Mouse (Mus musculus) heart, embryonic 14.5 days (tissue): Measurements from ENCODE around the gene Rln3. TPM values are rescaled to one million over a fixed set of nuclear protein-coding genes. Genes with fewer than 3 reads are reported as not detected.
"Not testable (repeated sequence)": the region's sequence is repeated elsewhere in the genome, so short reads cannot be mapped to it uniquely, and the experiment has no call there.

ENCODE experiments used
- ATAC-seq: fragments of 200-750 bp; cut with Nextera tagmentation; 2 replicates; pipeline ENCODE4 v1.8.0; 2017; ENCODE audit warnings: low read depth, moderate TSS enrichment; ENCODE audit not compliant: insufficient number of reproducible peaks, insufficient read depth, low FRiP score
- H3K27ac ChIP-seq, 2 experiments: fragments of 200-500 bp in 1 of 2; fragments of 300-500 bp in 1 of 2; sonication (generic) in 1 of 2; replicated peaks in 1 of 2; 2 replicates each; pipeline ENCODE4 v1.5.1; 2012 to 2014; ENCODE audit warnings: low read depth in 2 of 2, low read length in 2 of 2, control low read depth in 1 of 2, mild to moderate bottlenecking in 1 of 2, mixed read lengths in 1 of 2; ENCODE audit not compliant: control insufficient read depth in 1 of 2, insufficient read depth in 1 of 2
- H3K27me3 ChIP-seq: fragments of 300-500 bp; sonication (generic); 2 replicates; pipeline ENCODE4 v1.6.1; 2014; ENCODE audit warnings: mild to moderate bottlenecking, low read length, control low read depth; ENCODE audit not compliant: control insufficient read depth, insufficient read depth
- H3K36me3 ChIP-seq: fragments of 300-500 bp; sonication (generic); 2 replicates; pipeline ENCODE4 v1.6.1; 2014; ENCODE audit warnings: mild to moderate bottlenecking, control low read depth, low read length, mixed read lengths; ENCODE audit not compliant: control insufficient read depth, insufficient read depth
- H3K4me1 ChIP-seq, 2 experiments: fragments of 200-500 bp in 1 of 2; fragments of 300-500 bp in 1 of 2; sonication (generic) in 1 of 2; 2 replicates each; pipeline ENCODE4 v1.6.1; 2012 to 2014; ENCODE audit warnings: low read length in 2 of 2, control low read depth in 1 of 2, mixed read lengths in 1 of 2; ENCODE audit not compliant: control insufficient read depth in 2 of 2, insufficient read depth in 2 of 2
- H3K4me2 ChIP-seq: fragments of 300-500 bp; sonication (generic); 2 replicates; pipeline ENCODE4 v1.6.1; 2014; ENCODE audit warnings: mild to moderate bottlenecking, low read length
- H3K4me3 ChIP-seq, 2 experiments: fragments of 200-500 bp in 1 of 2; fragments of 300-500 bp in 1 of 2; sonication (generic) in 1 of 2; 2 replicates each; pipeline ENCODE4 v1.5.1; 2012 to 2014; ENCODE audit warnings: low read length in 2 of 2, mild to moderate bottlenecking in 2 of 2, control low read depth in 1 of 2, low read depth in 1 of 2, moderate library complexity in 1 of 2; ENCODE audit not compliant: control insufficient read depth in 1 of 2, insufficient read depth in 1 of 2
- H3K9ac ChIP-seq: fragments of 300-500 bp; sonication (generic); 2 replicates; pipeline ENCODE4 v1.6.1; 2014; ENCODE audit warnings: mild to moderate bottlenecking, low read length
- H3K9me3 ChIP-seq: fragments of 300-500 bp; sonication (generic); 2 replicates; pipeline ENCODE4 v1.6.1; 2016; ENCODE audit warnings: low read length, control low read depth; ENCODE audit not compliant: control insufficient read depth
- WGBS: fragments of 180-500 bp; shearing (Covaris S2); extraction: QIAGEN DNeasy Blood & Tissue Kit; methylation state at CpG from one replicate; pipeline ENCODE4 v1.1.7; 2014; 5-methylcytosine and 5-hydroxymethylcytosine counted together
- polyA plus RNA-seq: library from polyadenylated mRNA; unstranded; fragments of >200 nt; fragmentation: Nextera tagmentation; extraction: Ambion mirVana; gene quantifications from 2 replicates; pipeline ENCODE4 v1.2.1, GENCODE M21; 2014

The Rln3 gene
- polyA plus RNA-seq, 1 experiment from 2014 or later = not detected

DNA sequence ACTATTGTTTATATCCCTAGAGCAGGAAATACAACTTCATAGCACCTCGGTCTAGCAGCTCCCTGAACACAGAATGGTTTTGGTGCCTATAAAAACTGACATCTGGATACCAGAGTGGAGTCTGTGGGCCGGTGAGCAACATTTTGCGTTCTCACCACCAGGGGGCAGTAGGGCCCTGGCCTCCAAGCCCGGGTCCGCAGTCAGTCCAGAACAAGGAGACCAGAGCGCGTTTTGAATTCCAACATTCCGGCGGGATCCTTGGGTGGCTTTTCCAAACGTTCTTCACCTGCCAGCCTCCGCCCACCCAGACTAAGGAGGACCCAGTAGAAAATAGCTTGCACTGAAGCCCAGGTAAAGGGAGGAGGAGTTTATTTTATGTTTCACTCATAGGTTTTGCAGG, 34.9 kb downstream of the Rln3 start:
- H3K9ac ChIP-seq = no peak overlapping the region
- peaks cover 5 to 26% of the 10 kb centered on the region in 2 experiments; a peak in 3 of 4 replicates for H3K4me1 ChIP-seq
- H3K36me3 ChIP-seq = no peaks in the 10 kb centered on the region
- no peak overlapping the region for H3K4me2 ChIP-seq
- H3K9me3 ChIP-seq = no peaks in the 10 kb centered on the region
- no peak for ATAC-seq
- H3K27me3 ChIP-seq = peaks cover 35% of the 10 kb centered on the region
- H3K4me3 ChIP-seq = no peak overlapping the region
- 1% methylated on average over 11 of the region's 11 CpGs for WGBS
- H3K27ac ChIP-seq = no peak overlapping the region

DNA sequence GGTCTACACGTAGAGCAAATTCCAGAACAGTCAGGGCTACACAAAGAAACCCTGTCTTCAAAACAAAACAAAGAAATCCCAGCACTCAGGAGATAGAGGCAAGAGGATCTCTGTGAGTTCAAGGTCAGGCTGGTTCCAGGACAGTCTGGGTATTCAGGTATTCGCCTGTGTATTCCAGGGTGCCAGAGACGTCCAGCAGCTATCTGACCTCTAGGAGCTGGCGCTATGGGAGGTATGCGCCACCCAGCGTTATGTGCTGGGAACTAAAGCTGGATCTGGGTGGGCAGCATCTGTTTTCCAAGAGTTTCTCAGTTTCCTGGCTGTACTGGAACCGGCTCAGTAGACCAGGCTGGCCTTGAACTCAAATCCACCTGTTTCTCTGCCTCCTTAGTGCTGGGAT, 36.4 kb downstream of the Rln3 start:
- Histone ChIP-seq H3K27me3 (peaks cover 33% of the 10 kb centered on the region), H3K4me1 (peaks cover 8 to 35% of the 10 kb centered on the region in 2 experiments), H3K4me2 (no peak overlapping the region), H3K4me3 (no peak overlapping the region), H3K9me3 (no peaks in the 10 kb centered on the region), H3K27ac (no peak overlapping the region), H3K9ac (no peak overlapping the region), H3K36me3 (no peaks in the 10 kb centered on the region)
- no peak for ATAC-seq
- WGBS = 29% methylated on average over 7 of the region's 7 CpGs

- H3K9me3 ChIP-seq, H3K4me3 ChIP-seq, H3K4me2 ChIP-seq, ATAC-seq, H3K9ac ChIP-seq, H3K27me3 ChIP-seq: not testable (repeated sequence)
- 94% methylated on average over 7 of the region's 7 CpGs for WGBS
- H3K27ac ChIP-seq = peak overlapping the region in 1 of 2 experiments; percentile 61; a peak in 1 of 4 replicates
- peaks cover 19% of the 10 kb centered on the region for H3K36me3 ChIP-seq
- peaks cover 7 to 14% of the 10 kb centered on the region in 2 experiments for H3K4me1 ChIP-seq
Observed at GRCm38 (mm10) chr8:84005502-84005901, 39.3 kb downstream of the Rln3 start.

- H3K27ac ChIP-seq = peak overlapping the region; percentile 61 to 80
- H3K9ac ChIP-seq = peak overlapping the region; percentile 80
- peak overlapping the region; percentile 88 for H3K4me2 ChIP-seq
- no peaks in the 10 kb centered on the region for H3K27me3 ChIP-seq
- 1% methylated on average over 30 of the region's 30 CpGs for WGBS
- H3K36me3 ChIP-seq = peaks cover 28% of the 10 kb centered on the region
- ATAC-seq = peak; percentile 68
- peaks cover 7 to 13% of the 10 kb centered on the region in 2 experiments for H3K4me1 ChIP-seq
- peak overlapping the region; percentile 65 to 79 for H3K4me3 ChIP-seq
- no peaks in the 10 kb centered on the region for H3K9me3 ChIP-seq
Observed at GRCm38 (mm10) chr8:84004533-84005201, 40.1 kb downstream of the Rln3 start.

- 76% methylated on average over 6 of the region's 6 CpGs for WGBS
- H3K4me2 ChIP-seq = peak overlapping the region; percentile 88
- H3K9ac ChIP-seq = peak overlapping the region; percentile 80
- H3K36me3 ChIP-seq = peaks cover 35% of the 10 kb centered on the region
- peaks cover 13 to 22% of the 10 kb centered on the region in 2 experiments for H3K4me1 ChIP-seq
- no peak for ATAC-seq
- H3K27ac ChIP-seq = no peak overlapping the region
- H3K4me3 ChIP-seq = peak overlapping the region in 1 of 2 experiments; percentile 65; a peak in 2 of 4 replicates
- no peaks in the 10 kb centered on the region for H3K9me3 ChIP-seq
- no peaks in the 10 kb centered on the region for H3K27me3 ChIP-seq
Observed at GRCm38 (mm10) chr8:84003612-84004246, 41.1 kb downstream of the Rln3 start.

DNA sequence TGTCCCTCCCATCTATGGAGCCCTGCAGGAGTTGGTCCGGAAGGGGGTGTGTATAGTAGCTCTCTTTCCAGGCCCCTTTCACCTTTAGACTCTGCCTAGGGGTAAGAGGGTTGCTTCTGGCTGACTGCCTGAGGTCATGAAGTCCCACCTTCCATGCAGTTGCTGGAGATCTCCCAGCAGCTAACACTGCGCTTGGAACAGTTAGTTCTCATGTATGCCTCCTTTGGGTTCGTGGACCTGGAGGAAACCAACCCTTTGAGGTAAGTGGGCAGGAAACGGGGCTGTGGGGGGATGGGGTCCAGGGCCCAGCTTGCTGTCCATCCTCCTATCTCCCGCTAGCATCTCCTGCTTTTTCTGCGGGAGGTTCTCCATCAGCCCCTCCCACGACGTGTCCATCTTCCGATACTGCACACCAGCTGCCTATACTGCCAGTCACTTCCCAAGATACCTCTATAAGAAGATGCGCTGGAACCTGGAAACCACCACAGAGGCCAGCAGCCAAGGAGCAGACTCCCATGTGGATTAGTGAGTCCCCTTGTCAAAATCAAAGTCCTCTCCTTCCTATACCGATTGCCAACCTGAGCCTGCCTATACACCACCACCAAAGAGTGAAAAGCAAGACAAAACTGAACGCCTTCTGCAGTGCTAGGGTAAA, 41.7 kb downstream of the Rln3 start:
- WGBS = 69% methylated on average over 12 of the region's 12 CpGs
- no peaks in the 10 kb centered on the region for H3K9me3 ChIP-seq
- H3K9ac ChIP-seq = no peak overlapping the region

GRCm38 (mm10) chr8:84001281-84002000, 43.4 kb downstream of the Rln3 start, which contains the start of gene 1700067K01Rik:
TSS of gene 1700067K01Rik (plus strand) at chr8:84001502.
- Histone ChIP-seq H3K36me3 (peaks cover 35% of the 10 kb centered on the region), H3K4me3 (no peak within 1 kb of the TSS), H3K4me2 (no peak within 1 kb of the TSS; the same call in 1 of the 2 replicates), H3K9me3 (no peaks in the 10 kb centered on the region), H3K9ac (peak within 1 kb of the TSS; percentile 32; the same call in 1 of the 2 replicates), H3K27me3 (no peaks in the 10 kb centered on the region), H3K4me1 (peaks cover 15 to 24% of the 10 kb centered on the region in 2 experiments), H3K27ac (no peak within 1 kb of the TSS)
- ATAC-seq = no peak
- 44% methylated on average over 61 of the region's 61 CpGs for WGBS

More for the DNA sequence above, 41.7 kb downstream of the Rln3 start:
- Histone ChIP-seq H3K4me1 (peaks cover 14 to 23% of the 10 kb centered on the region in 2 experiments), H3K4me3 (no peak overlapping the region), H3K36me3 (peaks cover 35% of the 10 kb centered on the region), H3K27ac (no peak overlapping the region), H3K4me2 (no peak overlapping the region), H3K27me3 (no peaks in the 10 kb centered on the region)
- ATAC-seq = no peak
